Mouse (Mus musculus) midbrain, postnatal 0 days (tissue): ENCODE measurements around the gene Anks3. TPM values are rescaled to one million over a fixed set of nuclear protein-coding genes. Genes with fewer than 3 reads are reported as not detected.

Experiments
- ATAC-seq: fragments of 200-750 bp; cut with Nextera tagmentation; 2 replicates; pipeline ENCODE4 v1.8.0; 2017; ENCODE audit warnings: moderate number of reproducible peaks, mild to moderate bottlenecking, moderate TSS enrichment, moderate library complexity; ENCODE audit not compliant: low FRiP score
- DNase-seq: peaks from one replicate; pipeline ENCODE4 v3.0.0-alpha.2; 2015; ENCODE audit warnings: low spot score
- H3K27ac ChIP-seq: fragments of 300-500 bp; sonication (generic); 2 replicates; pipeline ENCODE4 v1.5.1; 2014; ENCODE audit warnings: low read depth, mild to moderate bottlenecking, low read length, mixed read lengths
- H3K27me3 ChIP-seq: fragments of 300-500 bp; sonication (generic); 2 replicates; pipeline ENCODE4 v1.6.1; 2014; ENCODE audit warnings: low read length, control low read depth, mixed read lengths; ENCODE audit not compliant: insufficient read depth
- H3K36me3 ChIP-seq: fragments of 300-500 bp; sonication (generic); 2 replicates; pipeline ENCODE4 v1.6.1; 2014; ENCODE audit warnings: low read length, control low read depth, mixed read lengths; ENCODE audit not compliant: insufficient read depth
- H3K4me1 ChIP-seq: fragments of 300-500 bp; sonication (generic); 2 replicates; pipeline ENCODE4 v1.6.1; 2014; ENCODE audit warnings: mild to moderate bottlenecking, control low read depth, antibody characterized with exemption, low read length, mixed read lengths; ENCODE audit not compliant: insufficient read depth
- H3K4me2 ChIP-seq: fragments of 300-500 bp; sonication (generic); 2 replicates; pipeline ENCODE4 v1.6.1; 2014; ENCODE audit warnings: low read depth, mild to moderate bottlenecking, low read length, mixed read lengths; ENCODE audit not compliant: poor library complexity, severe bottlenecking
- H3K4me3 ChIP-seq: fragments of 300-500 bp; sonication (generic); 2 replicates; pipeline ENCODE4 v1.5.1; 2014; ENCODE audit warnings: low read depth, mild to moderate bottlenecking, low read length, moderate library complexity
- H3K9ac ChIP-seq: fragments of 300-500 bp; sonication (generic); replicated peaks from 2 replicates; pipeline ENCODE4 v1.6.1; 2014; ENCODE audit warnings: mild to moderate bottlenecking, low read length, moderate library complexity, mixed read lengths; ENCODE audit not compliant: poor library complexity, severe bottlenecking
- H3K9me3 ChIP-seq: fragments of 300-500 bp; sonication (generic); 2 replicates; pipeline ENCODE4 v1.6.1; 2016; ENCODE audit warnings: low read length, control low read depth
- CTCF ChIP-seq: IDR thresholded peaks from 2 replicates; pipeline ENCODE4 v1.5.1; 2016; ENCODE audit warnings: antibody characterized with exemption, mild to moderate bottlenecking
- WGBS: fragments of 180-500 bp; shearing (Covaris S2); extraction: QIAGEN DNeasy Blood & Tissue Kit; methylation state at CpG from one replicate; pipeline ENCODE4 v1.1.7; 2014; 5-methylcytosine and 5-hydroxymethylcytosine counted together
- polyA plus RNA-seq: library from polyadenylated mRNA; unstranded; fragments of >200 nt; fragmentation: Nextera tagmentation; extraction: Ambion mirVana; gene quantifications from 2 replicates; pipeline ENCODE4 v1.2.1, GENCODE M21; 2015
- total RNA-seq: library from RNA; depleted of rRNA; stranded (reverse); fragments of >200 nt; gene quantifications from 2 replicates; pipeline ENCODE4 v1.2.3, GENCODE M21; 2014

Anks3 gene
- total and polyA plus RNA-seq, 2 experiments from 2014 or later, result 36.7 to 44.3 TPM

DNA sequence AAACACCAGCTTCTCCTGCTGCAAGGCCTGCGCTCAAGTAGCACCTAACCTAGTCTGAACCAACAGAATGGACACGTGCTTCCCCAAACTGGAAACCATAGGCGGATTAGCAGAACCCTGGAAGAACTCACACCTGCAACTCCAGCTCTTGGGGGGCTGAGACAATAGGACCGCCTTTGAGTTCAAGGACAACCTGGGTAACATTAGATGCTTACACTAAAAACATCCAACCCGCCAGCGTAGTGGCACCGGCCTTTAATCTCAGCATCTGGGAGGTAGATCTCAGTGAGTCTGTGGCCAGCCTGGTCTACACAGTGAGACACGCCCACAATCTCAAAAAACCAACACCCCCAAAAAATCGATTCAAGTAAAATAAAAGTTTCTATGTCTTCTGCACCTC, 659 bp downstream of the Anks3 start:
- Histone ChIP-seq H3K27ac (peak overlapping the region; percentile 83), H3K9me3 (no peaks in the 10 kb centered on the region), H3K9ac (peak overlapping the region; percentile 78), H3K36me3 (peaks cover 11% of the 10 kb centered on the region; the same call in 1 of the 2 replicates), H3K4me2 (peak overlapping the region; percentile 65), H3K4me3 (peak overlapping the region; percentile 63), H3K27me3 (no peaks in the 10 kb centered on the region), H3K4me1 (peaks cover 17% of the 10 kb centered on the region)
- no peak for TF ChIP-seq CTCF
- DNase-seq, result no peak
- no peak for ATAC-seq
- 37% methylated on average over 9 of the region's 9 CpGs for WGBS

DNA sequence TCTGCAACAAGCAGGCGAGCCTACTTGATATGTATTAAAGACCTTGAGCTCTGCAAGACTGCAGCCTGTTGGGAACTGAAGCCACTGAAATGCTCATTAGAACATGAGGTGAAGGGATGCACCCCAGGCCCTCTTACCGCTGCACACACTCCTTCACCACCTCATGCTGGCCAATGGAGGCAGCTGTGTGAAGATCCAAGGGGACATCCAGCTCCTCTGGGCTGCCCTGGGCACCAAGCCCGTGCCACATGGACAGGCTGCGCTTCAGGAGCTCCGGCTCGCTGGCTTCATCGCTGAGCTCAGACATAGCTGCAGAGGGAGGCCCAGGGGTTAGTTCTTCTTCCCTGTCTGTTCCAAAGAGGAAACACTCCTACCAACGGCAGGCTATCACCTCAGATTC, 3.7 kb downstream of the Anks3 start:
- TF ChIP-seq CTCF, result no peak
- 78% methylated on average over 8 of the region's 8 CpGs for WGBS
- DNase-seq (no peak), ATAC-seq (no peak)
- Histone ChIP-seq H3K36me3 (peaks cover 30% of the 10 kb centered on the region), H3K27ac (no peak overlapping the region), H3K4me2 (no peak overlapping the region), H3K9ac (no peak overlapping the region), H3K4me3 (no peak overlapping the region), H3K4me1 (peaks cover 17% of the 10 kb centered on the region), H3K9me3 (no peaks in the 10 kb centered on the region), H3K27me3 (no peaks in the 10 kb centered on the region)

DNA sequence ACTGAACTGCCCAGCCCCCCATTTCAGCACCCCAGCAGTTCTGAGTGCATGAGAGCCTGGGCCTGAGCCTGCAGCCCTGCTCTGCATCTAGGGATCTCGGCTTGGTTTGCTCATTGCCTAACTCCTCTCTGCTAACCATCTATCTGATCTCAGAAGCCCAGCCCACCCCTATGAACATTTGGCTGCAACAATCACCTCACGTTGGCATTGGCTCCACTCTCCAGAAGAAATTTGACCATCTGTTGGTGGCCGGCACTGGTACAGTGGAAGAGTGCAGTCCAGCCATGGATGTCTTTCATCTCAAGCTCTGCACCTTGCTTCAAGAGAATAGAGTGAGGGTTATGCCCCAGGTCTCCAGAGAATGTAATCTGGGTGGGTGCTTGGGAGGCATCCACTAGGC, 6.6 kb downstream of the Anks3 start:
- Histone ChIP-seq H3K9me3 (no peaks in the 10 kb centered on the region), H3K4me1 (peaks cover 4% of the 10 kb centered on the region; the same call in 1 of the 2 replicates), H3K27me3 (no peaks in the 10 kb centered on the region), H3K4me3 (no peak overlapping the region), H3K27ac (no peak overlapping the region), H3K36me3 (peaks cover 54% of the 10 kb centered on the region), H3K4me2 (no peak overlapping the region), H3K9ac (no peak overlapping the region)
- TF ChIP-seq CTCF, result no peak
- DNase-seq, result no peak
- no peak for ATAC-seq
- 90% methylated on average over 3 of the region's 3 CpGs for whole genome bisulfite sequencing

- no peak for ATAC-seq
- no peak overlapping the region for H3K9ac ChIP-seq
- peaks cover 57% of the 10 kb centered on the region for H3K36me3 ChIP-seq
- no peak overlapping the region for H3K4me2 ChIP-seq
- H3K27me3 ChIP-seq, result no peaks in the 10 kb centered on the region
- H3K9me3 ChIP-seq, result no peaks in the 10 kb centered on the region
- no peak for TF ChIP-seq CTCF
- no peak overlapping the region for H3K27ac ChIP-seq
- DNase-seq, result no peak
- 86% methylated on average over 3 of the region's 3 CpGs for WGBS
- no peak overlapping the region for H3K4me3 ChIP-seq
- H3K4me1 ChIP-seq, result no peaks in the 10 kb centered on the region
Measured at GRCm38 (mm10) chr16:4956609-4957008, 7.4 kb downstream of the Anks3 start.

DNA sequence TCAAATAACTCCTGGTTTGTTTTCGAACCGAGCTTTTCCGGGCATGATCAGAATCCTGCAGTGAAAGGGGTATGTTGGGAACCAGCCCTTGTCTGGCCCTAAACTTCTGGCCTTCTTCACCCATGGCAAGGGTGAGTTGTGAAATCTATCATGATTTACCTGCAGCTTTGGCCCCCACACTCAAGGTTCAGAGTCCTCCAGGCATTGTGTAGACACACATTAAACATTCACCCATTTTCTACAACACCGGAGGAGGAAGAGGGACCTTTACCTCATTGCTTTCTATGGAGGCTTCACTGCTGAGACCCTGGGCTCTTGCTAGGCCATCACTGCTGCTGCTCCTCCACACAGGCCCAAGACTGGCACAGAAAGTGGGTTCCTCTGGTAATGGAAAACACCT, 16.6 kb downstream of the Anks3 start:
- no peak for TF ChIP-seq CTCF
- no peak overlapping the region for H3K27ac ChIP-seq
- no peaks in the 10 kb centered on the region for H3K27me3 ChIP-seq
- no peak overlapping the region for H3K9ac ChIP-seq
- DNase-seq, result no peak
- H3K9me3 ChIP-seq, result no peaks in the 10 kb centered on the region
- no peaks in the 10 kb centered on the region for H3K4me1 ChIP-seq
- WGBS, result 72% methylated on average over 4 of the region's 4 CpGs
- ATAC-seq, result no peak
- peaks cover 51% of the 10 kb centered on the region for H3K36me3 ChIP-seq
- no peak overlapping the region for H3K4me3 ChIP-seq
- no peak overlapping the region for H3K4me2 ChIP-seq

GRCm38 (mm10) chr16:4946155-4946554, 17.9 kb downstream of the Anks3 start:
- ATAC-seq (no peak), DNase-seq (no peak)
- 91% methylated on average over 3 of the region's 3 CpGs for WGBS
- Histone ChIP-seq H3K36me3 (peaks cover 61% of the 10 kb centered on the region), H3K27ac (no peak overlapping the region), H3K4me3 (no peak overlapping the region), H3K9me3 (no peaks in the 10 kb centered on the region), H3K9ac (no peak overlapping the region), H3K27me3 (no peaks in the 10 kb centered on the region), H3K4me1 (no peaks in the 10 kb centered on the region), H3K4me2 (no peak overlapping the region)
- no peak for TF ChIP-seq CTCF
